Mouse (Mus musculus): ENCODE results near the gene Eif3l. TPM values are rescaled to one million over a fixed set of nuclear protein-coding genes. Genes with fewer than 3 reads are reported as not detected.

Gene Eif3l
- polyA plus RNA-seq, 1 experiment from 2014 or later, result 169 TPM

- Histone ChIP-seq H3K36me3 (ENCODE audit: control insufficient read depth, insufficient read depth, low read length) (no peaks in the 10 kb centered on the region), H3K4me1 (ENCODE audit: control insufficient read depth, insufficient read depth, low read length) (0 out of 2 replicates have a peak, but pooled peaks cover 6% of the 10 kb centered on the region), H3K27ac (ENCODE audit: low read depth, low read length) (no peak overlapping the region), H3K27me3 (ENCODE audit: control insufficient read depth, insufficient read depth, low read length) (peaks cover 27% of the 10 kb centered on the region), H3K4me3 (ENCODE audit: low read depth, low read length) (no peak overlapping the region), H3K9ac (replicated peaks; ENCODE audit: low read depth, low read length) (peak overlapping the region; percentile 4; the same call in 1 of the 2 replicates), H3K4me2 (ENCODE audit: low read depth, low read length) (no peak overlapping the region), H3K9me3 (ENCODE audit: control insufficient read depth, low read length) (no peaks in the 10 kb centered on the region)
- 3% methylated on average over 4 of the region's 4 CpGs for WGBS
- ATAC-seq (ENCODE audit: low read depth), result peak; percentile 61
Measured at GRCm38 (mm10) chr15:79044837-79045236, 30.1 kb upstream of the Eif3l start.

GRCm38 (mm10) chr15:79048186-79048585 lies 26.8 kb upstream of the Eif3l start:
- Histone ChIP-seq H3K4me2 (ENCODE audit: low read depth, low read length) (no peak overlapping the region), H3K27ac (ENCODE audit: low read depth, low read length) (no peak overlapping the region), H3K36me3 (ENCODE audit: control insufficient read depth, insufficient read depth, low read length) (0 out of 2 replicates have a peak, but pooled peaks cover 4% of the 10 kb centered on the region), H3K9ac (replicated peaks; ENCODE audit: low read depth, low read length) (no peak overlapping the region), H3K27me3 (ENCODE audit: control insufficient read depth, insufficient read depth, low read length) (peaks cover 6% of the 10 kb centered on the region), H3K4me1 (ENCODE audit: control insufficient read depth, insufficient read depth, low read length) (0 out of 2 replicates have a peak, but pooled peaks cover 1% of the 10 kb centered on the region), H3K9me3 (ENCODE audit: control insufficient read depth, low read length) (no peaks in the 10 kb centered on the region), H3K4me3 (ENCODE audit: low read depth, low read length) (no peak overlapping the region)
- 53% methylated on average over 4 of the region's 4 CpGs for WGBS
- no peak for ATAC-seq (ENCODE audit: low read depth)

- H3K27ac ChIP-seq (ENCODE audit: low read depth, low read length), result no peak overlapping the region
- H3K4me2 ChIP-seq (ENCODE audit: low read depth, low read length), result no peak overlapping the region
- H3K36me3 ChIP-seq (ENCODE audit: control insufficient read depth, insufficient read depth, low read length), result peaks cover 23% of the 10 kb centered on the region
- no peak for ATAC-seq (ENCODE audit: low read depth)
- 45% methylated on average over 8 of the region's 9 CpGs for WGBS
- H3K9ac ChIP-seq (replicated peaks; ENCODE audit: low read depth, low read length), result no peak overlapping the region
- no peaks in the 10 kb centered on the region for H3K27me3 ChIP-seq (ENCODE audit: control insufficient read depth, insufficient read depth, low read length)
- H3K4me3 ChIP-seq (ENCODE audit: low read depth, low read length), result no peak overlapping the region
- no peaks in the 10 kb centered on the region for H3K4me1 ChIP-seq (ENCODE audit: control insufficient read depth, insufficient read depth, low read length)
- no peaks in the 10 kb centered on the region for H3K9me3 ChIP-seq (ENCODE audit: control insufficient read depth, low read length)
Measured at GRCm38 (mm10) chr15:79050160-79050845, 24.7 kb upstream of the Eif3l start.

- Histone ChIP-seq H3K27me3 (ENCODE audit: control insufficient read depth, insufficient read depth, low read length) (no peaks in the 10 kb centered on the region), H3K9me3 (ENCODE audit: control insufficient read depth, low read length) (no peaks in the 10 kb centered on the region), H3K9ac (replicated peaks; ENCODE audit: low read depth, low read length) (no peak overlapping the region), H3K27ac (ENCODE audit: low read depth, low read length) (no peak overlapping the region), H3K4me1 (ENCODE audit: control insufficient read depth, insufficient read depth, low read length) (no peaks in the 10 kb centered on the region), H3K4me3 (ENCODE audit: low read depth, low read length) (no peak overlapping the region), H3K36me3 (ENCODE audit: control insufficient read depth, insufficient read depth, low read length) (peaks cover 30% of the 10 kb centered on the region), H3K4me2 (ENCODE audit: low read depth, low read length) (no peak overlapping the region)
- WGBS, result 93% methylated on average over 2 of the region's 2 CpGs
- no peak for ATAC-seq (ENCODE audit: low read depth)
Measured at GRCm38 (mm10) chr15:79050964-79051363, 24.0 kb upstream of the Eif3l start.

GRCm38 (mm10) chr15:79051461-79052360 lies 23.3 kb upstream of the Eif3l start:
- H3K36me3 ChIP-seq (ENCODE audit: control insufficient read depth, insufficient read depth, low read length), result peaks cover 37% of the 10 kb centered on the region
- no peaks in the 10 kb centered on the region for H3K27me3 ChIP-seq (ENCODE audit: control insufficient read depth, insufficient read depth, low read length)
- no peak overlapping the region for H3K9ac ChIP-seq (replicated peaks; ENCODE audit: low read depth, low read length)
- 66% methylated on average over 13 of the region's 13 CpGs for WGBS
- H3K4me1 ChIP-seq (ENCODE audit: control insufficient read depth, insufficient read depth, low read length), result no peaks in the 10 kb centered on the region
- no peak overlapping the region for H3K4me2 ChIP-seq (ENCODE audit: low read depth, low read length)
- no peak overlapping the region for H3K4me3 ChIP-seq (ENCODE audit: low read depth, low read length)
- no peak overlapping the region for H3K27ac ChIP-seq (ENCODE audit: low read depth, low read length)
- H3K9me3 ChIP-seq (ENCODE audit: control insufficient read depth, low read length), result no peaks in the 10 kb centered on the region
- ATAC-seq (ENCODE audit: low read depth), result no peak

- Histone ChIP-seq H3K4me2 (ENCODE audit: low read depth, low read length) (no peak overlapping the region), H3K4me3 (ENCODE audit: low read depth, low read length) (no peak overlapping the region), H3K36me3 (ENCODE audit: control insufficient read depth, insufficient read depth, low read length) (peaks cover 38% of the 10 kb centered on the region), H3K27me3 (ENCODE audit: control insufficient read depth, insufficient read depth, low read length) (no peaks in the 10 kb centered on the region), H3K27ac (ENCODE audit: low read depth, low read length) (no peak overlapping the region), H3K9ac (replicated peaks; ENCODE audit: low read depth, low read length) (no peak overlapping the region), H3K9me3 (ENCODE audit: control insufficient read depth, low read length) (no peaks in the 10 kb centered on the region), H3K4me1 (ENCODE audit: control insufficient read depth, insufficient read depth, low read length) (no peaks in the 10 kb centered on the region)
- no peak for ATAC-seq (ENCODE audit: low read depth)
- 86% methylated on average over 2 of the region's 2 CpGs for WGBS
Measured at GRCm38 (mm10) chr15:79052366-79052765, 22.6 kb upstream of the Eif3l start.

- no peak overlapping the region for H3K4me3 ChIP-seq (ENCODE audit: low read depth, low read length)
- no peak overlapping the region for H3K4me2 ChIP-seq (ENCODE audit: low read depth, low read length)
- H3K9ac ChIP-seq (replicated peaks; ENCODE audit: low read depth, low read length), result no peak overlapping the region
- no peak overlapping the region for H3K27ac ChIP-seq (ENCODE audit: low read depth, low read length)
- no peaks in the 10 kb centered on the region for H3K9me3 ChIP-seq (ENCODE audit: control insufficient read depth, low read length)
- H3K27me3 ChIP-seq (ENCODE audit: control insufficient read depth, insufficient read depth, low read length), result no peaks in the 10 kb centered on the region
- 94% methylated on average over 7 of the region's 7 CpGs for WGBS
- ATAC-seq (ENCODE audit: low read depth), result no peak
- peaks cover 60% of the 10 kb centered on the region for H3K36me3 ChIP-seq (ENCODE audit: control insufficient read depth, insufficient read depth, low read length)
- 0 out of 2 replicates have a peak, but pooled peaks cover 5% of the 10 kb centered on the region for H3K4me1 ChIP-seq (ENCODE audit: control insufficient read depth, insufficient read depth, low read length)
Measured at GRCm38 (mm10) chr15:79056601-79057000, 18.4 kb upstream of the Eif3l start.

GRCm38 (mm10) chr15:79057850-79058249 lies 17.1 kb upstream of the Eif3l start:
- no peak overlapping the region for H3K4me3 ChIP-seq (ENCODE audit: low read depth, low read length)
- H3K9ac ChIP-seq (replicated peaks; ENCODE audit: low read depth, low read length), result no peak overlapping the region
- H3K9me3 ChIP-seq (ENCODE audit: control insufficient read depth, low read length), result no peaks in the 10 kb centered on the region
- H3K4me2 ChIP-seq (ENCODE audit: low read depth, low read length), result no peak overlapping the region
- no peaks in the 10 kb centered on the region for H3K27me3 ChIP-seq (ENCODE audit: control insufficient read depth, insufficient read depth, low read length)
- peaks cover 59% of the 10 kb centered on the region for H3K36me3 ChIP-seq (ENCODE audit: control insufficient read depth, insufficient read depth, low read length)
- H3K27ac ChIP-seq (ENCODE audit: low read depth, low read length), result no peak overlapping the region
- no peak for ATAC-seq (ENCODE audit: low read depth)
- WGBS, result 91% methylated on average over 6 of the region's 6 CpGs
- peaks cover 12% of the 10 kb centered on the region; the same call in 1 of the 2 replicates for H3K4me1 ChIP-seq (ENCODE audit: control insufficient read depth, insufficient read depth, low read length)
